Mouse (Mus musculus) megakaryocyte, embryonic 14.5 days (primary cell): ENCODE results near the gene Slc26a8. TPM values are rescaled to one million over a fixed set of nuclear protein-coding genes. Genes with fewer than 3 reads are reported as not detected.
A peak's percentile ranks its signal among the peaks of the same experiment; 100 is the strongest.
"Not testable (repeated sequence)": the region's sequence is repeated elsewhere in the genome, so short reads cannot be mapped to it uniquely, and the experiment has no call there.

Experiments
- H3K27me3 ChIP-seq: replicated peaks from 2 replicates; pipeline ENCODE3; 2012; ENCODE audit warnings: inconsistent platforms
- H3K36me3 ChIP-seq: replicated peaks from 2 replicates; pipeline ENCODE3; 2012; ENCODE audit warnings: low read length, inconsistent platforms, mixed read lengths
- H3K4me1 ChIP-seq: 2 replicates; pipeline ENCODE4 v1.6.1; 2012; ENCODE audit warnings: inconsistent platforms
- H3K4me3 ChIP-seq: replicated peaks from 2 replicates; pipeline ENCODE3; 2012; ENCODE audit warnings: moderate library complexity, mild to moderate bottlenecking, inconsistent platforms
- H3K9me3 ChIP-seq: 2 replicates; pipeline ENCODE4 v1.6.1; 2012; ENCODE audit warnings: inconsistent platforms
- FLI1 ChIP-seq: IDR thresholded peaks from 2 replicates; pipeline ENCODE4 v1.6.1; 2012; ENCODE audit warnings: low read length, inconsistent platforms, mixed read lengths
- GATA1 ChIP-seq: IDR thresholded peaks from 3 replicates; pipeline ENCODE4 v1.6.1; 2012; ENCODE audit warnings: mixed read lengths, low read length, inconsistent platforms, borderline replicate concordance
- polyA plus RNA-seq: library from polyadenylated mRNA; stranded (reverse); fragments of >175 nt; gene quantifications from 2 replicates; pipeline ENCODE4 v1.2.3, GENCODE M21; 2012; ENCODE audit warnings: low replicate concordance; ENCODE audit not compliant: insufficient read depth

Slc26a8 gene
- polyA plus RNA-seq: 1.2 and 1.4 TPM in 2 replicates

- no peaks in the 10 kb centered on the region for H3K9me3 ChIP-seq
- no peaks in the 10 kb centered on the region for H3K27me3 ChIP-seq
- TF ChIP-seq GATA1 (no peak), FLI1 (no peak)
- H3K36me3 ChIP-seq: peaks cover 16% of the 10 kb centered on the region
- H3K4me3 ChIP-seq: peak within 1 kb of the TSS; percentile 99
- peaks cover 64% of the 10 kb centered on the region for H3K4me1 ChIP-seq
Observed at GRCm38 (mm10) chr17:28689586-28690283, at the start of gene Slc26a8. Gene Slc26a8, minus strand, starts transcription at chr17:28690233.

GRCm38 (mm10) chr17:28739244-28739643, 49.2 kb upstream of the Slc26a8 start:
- peaks cover 93% of the 10 kb centered on the region for H3K4me1 ChIP-seq
- peaks cover 12% of the 10 kb centered on the region; the same call in 1 of the 2 replicates for H3K9me3 ChIP-seq
- peaks cover 91% of the 10 kb centered on the region for H3K36me3 ChIP-seq
- no peaks in the 10 kb centered on the region for H3K27me3 ChIP-seq
- H3K4me3 ChIP-seq: peak overlapping the region; percentile 3
- TF ChIP-seq FLI1 (no peak), GATA1 (no peak)

DNA sequence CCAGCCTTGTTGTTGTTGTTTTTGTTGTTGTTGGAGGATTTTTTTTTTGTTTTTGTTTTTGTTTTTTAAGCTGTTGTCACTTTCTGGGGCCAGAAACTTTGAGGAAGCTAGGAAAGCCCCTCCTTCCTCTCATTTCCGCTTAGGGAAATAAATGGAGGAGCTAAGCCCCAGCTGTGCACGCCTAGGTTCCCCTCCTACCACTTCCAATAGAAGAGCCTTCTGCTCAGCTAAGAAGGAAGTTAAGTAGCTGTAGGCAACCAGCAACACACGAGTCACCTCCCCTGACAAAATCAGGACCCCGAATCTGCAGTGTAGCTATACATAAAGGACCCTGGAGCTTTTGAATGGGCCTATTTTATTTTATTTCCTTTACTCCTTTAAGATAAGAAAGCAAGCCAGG, 47.9 kb upstream of the Slc26a8 start:
- peaks cover 88% of the 10 kb centered on the region for H3K36me3 ChIP-seq
- H3K4me1 ChIP-seq: peaks cover 92% of the 10 kb centered on the region
- H3K27me3 ChIP-seq: no peaks in the 10 kb centered on the region
- H3K4me3 ChIP-seq: no peak overlapping the region
- TF ChIP-seq FLI1 (no peak), GATA1 (no peak)
- H3K9me3 ChIP-seq: peaks cover 4% of the 10 kb centered on the region; the same call in 1 of the 2 replicates

- TF ChIP-seq FLI1 (no peak), GATA1 (no peak)
- Histone ChIP-seq H3K9me3 (no peaks in the 10 kb centered on the region), H3K4me3 (peak overlapping the region; percentile 83), H3K27me3 (no peaks in the 10 kb centered on the region), H3K4me1 (peaks cover 96% of the 10 kb centered on the region), H3K36me3 (peaks cover 88% of the 10 kb centered on the region)
Observed at GRCm38 (mm10) chr17:28736486-28736885, 46.5 kb upstream of the Slc26a8 start.

DNA sequence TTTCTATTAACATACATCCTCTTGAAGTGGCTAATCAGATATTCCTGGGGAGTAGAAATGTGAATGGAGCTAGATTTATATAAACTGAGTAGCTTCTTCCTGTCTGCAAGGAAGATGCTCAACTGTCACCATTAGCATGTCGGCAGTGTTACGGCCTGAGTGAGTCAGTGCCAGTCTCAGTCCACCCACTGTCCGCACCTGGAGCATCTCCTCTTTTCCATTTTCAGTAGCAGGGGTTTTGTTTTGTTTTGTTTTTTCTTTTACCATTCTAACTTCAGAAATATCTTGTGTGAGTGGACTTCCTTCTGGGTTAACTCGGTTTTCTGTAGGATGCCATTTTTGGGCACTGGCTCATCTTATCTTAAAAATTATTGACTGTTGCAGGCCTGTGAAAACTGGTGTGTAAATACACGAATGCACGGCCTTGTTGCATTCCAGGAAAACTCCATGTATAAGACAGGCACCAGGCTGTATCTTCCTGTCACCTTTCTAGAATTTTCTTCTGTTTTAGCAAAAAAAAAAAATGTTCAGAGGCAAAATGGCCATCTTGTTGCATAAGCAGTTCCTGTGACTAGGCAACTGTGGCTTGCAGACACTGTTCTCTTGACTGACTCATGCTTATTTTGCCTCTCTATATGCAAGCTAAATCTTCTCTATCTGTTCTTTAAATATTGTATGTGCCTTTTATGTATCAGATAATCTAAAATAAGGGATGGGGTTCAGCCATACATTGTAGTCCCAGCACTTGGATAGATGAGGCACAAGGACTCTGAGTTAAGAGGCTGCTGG, 45.5 kb upstream of the Slc26a8 start:
- no peak for TF ChIP-seq GATA1
- TF ChIP-seq FLI1: no peak
- H3K36me3 ChIP-seq: peaks cover 88% of the 10 kb centered on the region
- H3K4me1 ChIP-seq: peaks cover 96% of the 10 kb centered on the region
- no peaks in the 10 kb centered on the region for H3K27me3 ChIP-seq
- peak overlapping the region; percentile 83 for H3K4me3 ChIP-seq
- H3K9me3 ChIP-seq: no peaks in the 10 kb centered on the region

DNA sequence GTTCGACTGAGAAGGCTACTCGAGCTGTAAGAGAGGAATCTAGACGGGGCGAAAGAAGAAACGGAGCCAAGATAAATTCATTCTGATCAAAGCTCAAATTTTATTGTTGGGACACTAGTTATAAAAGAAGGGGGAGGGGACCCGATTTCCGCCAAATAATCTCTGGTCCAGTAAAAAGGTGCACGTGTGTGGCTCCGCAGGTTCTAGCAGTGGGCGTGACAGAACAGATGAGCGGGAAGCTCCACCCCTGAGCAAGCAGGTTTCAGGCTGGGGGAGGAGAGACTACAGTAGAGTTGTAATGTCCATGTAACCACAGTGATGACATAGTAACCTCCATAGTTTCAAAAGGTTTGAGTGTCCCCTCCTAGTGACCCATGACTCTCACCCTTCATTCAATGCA, 37.5 kb upstream of the Slc26a8 start:
- H3K9me3 ChIP-seq, H3K4me3 ChIP-seq, H3K27me3 ChIP-seq: not testable (repeated sequence)
- Histone ChIP-seq H3K4me1 (peaks cover 73% of the 10 kb centered on the region), H3K36me3 (peaks cover 90% of the 10 kb centered on the region)

DNA sequence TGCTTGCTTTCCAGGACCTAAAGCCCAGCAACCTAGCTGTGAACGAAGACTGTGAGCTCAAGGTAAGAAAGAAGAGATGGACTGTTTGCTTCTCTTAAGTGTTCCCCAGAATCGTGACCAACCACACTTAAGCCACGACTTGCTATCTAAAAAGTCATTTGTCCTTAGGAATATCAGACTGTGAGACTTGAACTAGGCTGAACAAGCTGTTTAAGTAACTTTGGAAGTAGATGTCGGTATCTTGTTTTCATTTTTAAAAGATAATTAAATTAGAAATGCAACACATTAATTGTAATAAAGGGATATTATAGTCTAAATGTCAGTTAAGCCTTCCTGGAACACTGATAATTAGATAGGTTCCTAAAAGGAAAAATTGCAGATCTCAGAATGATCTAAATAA, 35.8 kb upstream of the Slc26a8 start, which contains the start of gene AC170998.1:
Gene AC170998.1 (plus strand): TSS at position 301 of the 400 bp plus-strand sequence.
- TF ChIP-seq FLI1: no peak
- no peak for TF ChIP-seq GATA1
- Histone ChIP-seq H3K27me3 (no peaks in the 10 kb centered on the region), H3K4me1 (peaks cover 73% of the 10 kb centered on the region), H3K36me3 (peaks cover 90% of the 10 kb centered on the region), H3K9me3 (no peaks in the 10 kb centered on the region), H3K4me3 (no peak within 1 kb of the TSS)

- Histone ChIP-seq H3K36me3 (peaks cover 99% of the 10 kb centered on the region), H3K4me1 (peaks cover 94% of the 10 kb centered on the region), H3K4me3 (peak overlapping the region; percentile 25), H3K27me3 (no peaks in the 10 kb centered on the region), H3K9me3 (no peaks in the 10 kb centered on the region)
- no peak for TF ChIP-seq FLI1
- TF ChIP-seq GATA1: no peak
Observed at GRCm38 (mm10) chr17:28717535-28717934, 27.5 kb upstream of the Slc26a8 start.

- Histone ChIP-seq H3K9me3 (no peaks in the 10 kb centered on the region), H3K4me3 (peak overlapping the region; percentile 53), H3K36me3 (peaks cover 99% of the 10 kb centered on the region), H3K27me3 (no peaks in the 10 kb centered on the region), H3K4me1 (peaks cover 94% of the 10 kb centered on the region)
- TF ChIP-seq FLI1: no peak
- TF ChIP-seq GATA1: no peak
Observed at GRCm38 (mm10) chr17:28715832-28716548, 26.0 kb upstream of the Slc26a8 start.
